Mouse (Mus musculus): ENCODE data around the gene Gpr84. TPM values are rescaled to one million over a fixed set of nuclear protein-coding genes. Genes with fewer than 3 reads are reported as not detected.
A peak's percentile ranks its signal among the peaks of the same experiment; 100 is the strongest.

Gene Gpr84
- polyA plus RNA-seq (2016; fragmentation: Nextera tagmentation; extraction: Ambion mirVana) = 0.32 and 0.47 TPM in 2 replicates

GRCm38 (mm10) chr15:103310365-103310910 is at the start of gene Gpr84:
Gene Gpr84 (minus strand): TSS chr15:103310612.
- H3K27me3 ChIP-seq (ENCODE audit: low read depth, poor library complexity, severe bottlenecking) = peaks cover 43% of the 10 kb centered on the region
- DNase-seq (ENCODE audit: low spot score) = no peak
- no peak within 1 kb of the TSS for H3K4me3 ChIP-seq
- H3K9me3 ChIP-seq (replicated peaks) = no peaks in the 10 kb centered on the region
- no peak within 1 kb of the TSS for H3K27ac ChIP-seq (replicated peaks)
- peaks cover 57% of the 10 kb centered on the region for H3K4me1 ChIP-seq
- peaks cover 7% of the 10 kb centered on the region for H3K36me3 ChIP-seq
- 77% methylated on average over 6 of the region's 6 CpGs for WGBS

GRCm38 (mm10) chr15:103359869-103360602 is 49.6 kb upstream of the Gpr84 start:
- Histone ChIP-seq H3K27ac (replicated peaks) (no peak overlapping the region), H3K27me3 (ENCODE audit: low read depth, poor library complexity, severe bottlenecking) (no peaks in the 10 kb centered on the region), H3K4me3 (no peak overlapping the region), H3K36me3 (peaks cover 28% of the 10 kb centered on the region), H3K4me1 (peaks cover 22% of the 10 kb centered on the region), H3K9me3 (replicated peaks) (no peaks in the 10 kb centered on the region)
- DNase-seq (ENCODE audit: low spot score) = no peak
- 91% methylated on average over 5 of the region's 5 CpGs for WGBS

- Histone ChIP-seq H3K9me3 (replicated peaks) (no peaks in the 10 kb centered on the region), H3K4me1 (peaks cover 13% of the 10 kb centered on the region), H3K36me3 (peaks cover 37% of the 10 kb centered on the region), H3K27me3 (ENCODE audit: low read depth, poor library complexity, severe bottlenecking) (no peaks in the 10 kb centered on the region), H3K27ac (replicated peaks) (no peak overlapping the region), H3K4me3 (no peak overlapping the region)
- 63% methylated on average over 1 of the region's 1 CpGs for WGBS
- DNase-seq (ENCODE audit: low spot score) = no peak
Measured at GRCm38 (mm10) chr15:103359122-103359510, 48.7 kb upstream of the Gpr84 start.

GRCm38 (mm10) chr15:103358278-103359121 is 48.1 kb upstream of the Gpr84 start:
- H3K27ac ChIP-seq (replicated peaks) = no peak overlapping the region
- H3K4me3 ChIP-seq = no peak overlapping the region
- H3K27me3 ChIP-seq (ENCODE audit: low read depth, poor library complexity, severe bottlenecking) = no peaks in the 10 kb centered on the region
- H3K36me3 ChIP-seq = peaks cover 43% of the 10 kb centered on the region
- DNase-seq (ENCODE audit: low spot score) = no peak
- H3K4me1 ChIP-seq = peaks cover 12% of the 10 kb centered on the region
- H3K9me3 ChIP-seq (replicated peaks) = no peaks in the 10 kb centered on the region
- WGBS = 40% methylated on average over 4 of the region's 4 CpGs

GRCm38 (mm10) chr15:103357817-103358216 is 47.4 kb upstream of the Gpr84 start:
- peaks cover 50% of the 10 kb centered on the region for H3K36me3 ChIP-seq
- no peak overlapping the region for H3K4me3 ChIP-seq
- no peaks in the 10 kb centered on the region for H3K27me3 ChIP-seq (ENCODE audit: low read depth, poor library complexity, severe bottlenecking)
- H3K27ac ChIP-seq (replicated peaks) = no peak overlapping the region
- DNase-seq (ENCODE audit: low spot score) = no peak
- H3K4me1 ChIP-seq = peaks cover 12% of the 10 kb centered on the region
- no peaks in the 10 kb centered on the region for H3K9me3 ChIP-seq (replicated peaks)
- 85% methylated on average over 4 of the region's 4 CpGs for WGBS

- peaks cover 12% of the 10 kb centered on the region for H3K4me1 ChIP-seq
- H3K36me3 ChIP-seq = peaks cover 64% of the 10 kb centered on the region
- H3K27ac ChIP-seq (replicated peaks) = no peak overlapping the region
- 86% methylated on average over 4 of the region's 4 CpGs for WGBS
- no peak overlapping the region for H3K4me3 ChIP-seq
- DNase-seq (ENCODE audit: low spot score) = no peak
- no peaks in the 10 kb centered on the region for H3K27me3 ChIP-seq (ENCODE audit: low read depth, poor library complexity, severe bottlenecking)
- no peaks in the 10 kb centered on the region for H3K9me3 ChIP-seq (replicated peaks)
Measured at GRCm38 (mm10) chr15:103356130-103356529, 45.7 kb upstream of the Gpr84 start.

- no peak for DNase-seq (ENCODE audit: low spot score)
- peaks cover 12% of the 10 kb centered on the region for H3K4me1 ChIP-seq
- peaks cover 71% of the 10 kb centered on the region for H3K36me3 ChIP-seq
- H3K9me3 ChIP-seq (replicated peaks) = no peaks in the 10 kb centered on the region
- no peaks in the 10 kb centered on the region for H3K27me3 ChIP-seq (ENCODE audit: low read depth, poor library complexity, severe bottlenecking)
- no peak overlapping the region for H3K27ac ChIP-seq (replicated peaks)
- WGBS = 91% methylated on average over 4 of the region's 4 CpGs
- H3K4me3 ChIP-seq = no peak overlapping the region
Measured at GRCm38 (mm10) chr15:103355420-103355819, 45.0 kb upstream of the Gpr84 start.

GRCm38 (mm10) chr15:103354690-103355089 is 44.3 kb upstream of the Gpr84 start:
- peaks cover 78% of the 10 kb centered on the region for H3K36me3 ChIP-seq
- 95% methylated on average over 2 of the region's 2 CpGs for WGBS
- H3K9me3 ChIP-seq (replicated peaks) = no peaks in the 10 kb centered on the region
- H3K27ac ChIP-seq (replicated peaks) = no peak overlapping the region
- H3K4me3 ChIP-seq = no peak overlapping the region
- peaks cover 12% of the 10 kb centered on the region for H3K4me1 ChIP-seq
- DNase-seq (ENCODE audit: low spot score) = no peak
- no peaks in the 10 kb centered on the region for H3K27me3 ChIP-seq (ENCODE audit: low read depth, poor library complexity, severe bottlenecking)

- Histone ChIP-seq H3K36me3 (peaks cover 85% of the 10 kb centered on the region), H3K4me1 (peaks cover 5% of the 10 kb centered on the region), H3K27me3 (ENCODE audit: low read depth, poor library complexity, severe bottlenecking) (no peaks in the 10 kb centered on the region), H3K9me3 (replicated peaks) (no peaks in the 10 kb centered on the region), H3K27ac (replicated peaks) (no peak overlapping the region), H3K4me3 (no peak overlapping the region)
- 92% methylated on average over 11 of the region's 11 CpGs for WGBS
- no peak for DNase-seq (ENCODE audit: low spot score)
Measured at GRCm38 (mm10) chr15:103353511-103354256, 43.3 kb upstream of the Gpr84 start.

GRCm38 (mm10) chr15:103352856-103353255 is 42.4 kb upstream of the Gpr84 start:
- peak; percentile 66 for DNase-seq (ENCODE audit: low spot score)
- Histone ChIP-seq H3K9me3 (replicated peaks) (no peaks in the 10 kb centered on the region), H3K4me3 (no peak overlapping the region), H3K27ac (replicated peaks) (no peak overlapping the region), H3K36me3 (peaks cover 92% of the 10 kb centered on the region), H3K27me3 (ENCODE audit: low read depth, poor library complexity, severe bottlenecking) (no peaks in the 10 kb centered on the region), H3K4me1 (no peaks in the 10 kb centered on the region)
- WGBS = 61% methylated on average over 4 of the region's 4 CpGs

GRCm38 (mm10) chr15:103347275-103347684 is 36.9 kb upstream of the Gpr84 start:
- Histone ChIP-seq H3K27me3 (ENCODE audit: low read depth, poor library complexity, severe bottlenecking) (no peaks in the 10 kb centered on the region), H3K4me1 (no peaks in the 10 kb centered on the region), H3K4me3 (no peak overlapping the region), H3K27ac (replicated peaks) (no peak overlapping the region), H3K9me3 (replicated peaks) (no peaks in the 10 kb centered on the region), H3K36me3 (peaks cover 86% of the 10 kb centered on the region)
- WGBS = 8% methylated on average over 2 of the region's 2 CpGs
- peak; percentile 54 for DNase-seq (ENCODE audit: low spot score)

GRCm38 (mm10) chr15:103345789-103346188 is 35.4 kb upstream of the Gpr84 start:
- H3K4me3 ChIP-seq = no peak overlapping the region
- H3K27me3 ChIP-seq (ENCODE audit: low read depth, poor library complexity, severe bottlenecking) = peaks cover 13% of the 10 kb centered on the region
- peaks cover 13% of the 10 kb centered on the region for H3K4me1 ChIP-seq
- peaks cover 71% of the 10 kb centered on the region for H3K36me3 ChIP-seq
- 89% methylated on average over 6 of the region's 6 CpGs for WGBS
- no peaks in the 10 kb centered on the region for H3K9me3 ChIP-seq (replicated peaks)
- H3K27ac ChIP-seq (replicated peaks) = no peak overlapping the region
- DNase-seq (ENCODE audit: low spot score) = no peak
